ENCODE assay signal across 21 mouse cellular contexts in the genomic region with DNA sequence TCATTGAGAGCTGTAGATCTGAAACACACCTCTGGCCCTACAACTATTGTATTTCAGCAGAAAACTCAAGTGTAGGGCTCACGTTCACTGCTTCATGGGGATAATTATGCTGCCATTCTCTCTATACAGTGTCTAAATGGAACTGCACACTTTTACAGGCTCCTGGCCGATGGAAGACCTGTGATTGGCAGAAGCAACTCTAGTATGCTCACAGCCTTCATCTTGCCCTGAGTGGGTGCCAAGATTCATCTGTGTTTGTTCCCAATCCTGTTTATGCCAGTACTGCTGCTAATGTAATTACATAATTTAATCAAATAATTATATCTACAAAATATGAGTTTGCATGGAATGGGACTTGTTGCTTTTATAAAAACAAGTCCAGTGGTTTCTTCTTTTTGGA.
DNase-seq lines count a peak whose midpoint lies in the region; ATAC-seq lines count a peak whose summit lies in the region.
"Had no signal": no experiment of that assay in that cellular context is flagged by ENCODE, and none has a peak within 500 bp of the region (broad histone marks: within the 10 kb centered on the region; RNA-seq: fewer than 3 reads in every experiment).

No protein-coding gene starts in this region.

- peak; percentile 13 for DNase-seq in cerebellum, adult 11-12 months
- no peak for DNase-seq in cerebellum, adult 8-10 months
- peak; percentile 17 to 38 for DNase-seq in cerebellum, postnatal 14 days
- DNase-seq in cerebellum, postnatal 4 days (ENCODE audit: low spot score in 2 of 2): no peak
- DNase-seq in forebrain, embryonic 10.5 days (ENCODE audit: extremely low spot score, low spot score): no peak
- peak; percentile 30 for DNase-seq in layer of hippocampus, adult 9-11 months
- no peak for DNase-seq in layer of hippocampus, adult 8-10 months (ENCODE audit: low spot score in 2 of 2)
- DNase-seq: adrenal gland, adult 8-10 months; adrenal gland, postnatal 36 days; B cell, adult 2 months; gastrocnemius, adult 2 months; gastrocnemius, postnatal 25 days; kidney, adult 2 months had no signal

- no peak overlapping the region for H3K9ac ChIP-seq in forebrain, embryonic 15.5 days (replicated peaks)
- H3K9ac ChIP-seq: embryonic facial prominence, embryonic 15.5 days; heart, embryonic 12.5 days; kidney, embryonic 15.5 days had no signal

- H3K27ac ChIP-seq in forebrain, embryonic 15.5 days (replicated peaks): no peak overlapping the region
- no peak overlapping the region for H3K27ac ChIP-seq in forebrain, embryonic 10.5 days
- H3K27ac ChIP-seq: embryonic facial prominence, embryonic 15.5 days; gastrocnemius, adult 2 months; kidney, embryonic 15.5 days had no signal

- no peaks in the 10 kb centered on the region for H3K36me3 ChIP-seq in forebrain, embryonic 15.5 days
- no peaks in the 10 kb centered on the region for H3K36me3 ChIP-seq in forebrain, embryonic 10.5 days (replicated peaks)
- H3K36me3 ChIP-seq: embryonic facial prominence, embryonic 15.5 days; G1E; heart, embryonic 12.5 days; kidney, embryonic 15.5 days had no signal

- H3K9me3 ChIP-seq in forebrain, embryonic 15.5 days: no peaks in the 10 kb centered on the region
- no peaks in the 10 kb centered on the region for H3K9me3 ChIP-seq in forebrain, embryonic 10.5 days
- H3K9me3 ChIP-seq: embryonic facial prominence, embryonic 15.5 days; heart, embryonic 12.5 days; kidney, embryonic 15.5 days had no signal

- no peak overlapping the region for H3K4me2 ChIP-seq in forebrain, embryonic 15.5 days (replicated peaks)
- H3K4me2 ChIP-seq: embryonic facial prominence, embryonic 15.5 days; heart, embryonic 12.5 days; kidney, embryonic 15.5 days had no signal

- WGBS in forebrain, embryonic 15.5 days: 29% methylated on average over 2 of the region's 2 CpGs
- WGBS in forebrain, embryonic 10.5 days: 84% methylated on average over 2 of the region's 2 CpGs

- no peak overlapping the region for H3K4me3 ChIP-seq in forebrain, embryonic 15.5 days
- H3K4me3 ChIP-seq in forebrain, embryonic 10.5 days: no peak overlapping the region
- H3K4me3 ChIP-seq: embryonic facial prominence, embryonic 15.5 days; erythroblast, embryonic 14.5 days; gastrocnemius, adult 2 months; heart, embryonic 12.5 days; kidney, embryonic 15.5 days had no signal

- ATAC-seq in forebrain, embryonic 15.5 days (replicated peaks): peak; percentile 74
- ATAC-seq: CD4-positive, CD25-positive, alpha-beta regulatory T cell, adult 4 months; intestine, embryonic 16.5 days had no signal

- H3K4me1 ChIP-seq in forebrain, embryonic 15.5 days: peaks cover 13% of the 10 kb centered on the region
- no peaks in the 10 kb centered on the region for H3K4me1 ChIP-seq in forebrain, embryonic 10.5 days
- H3K4me1 ChIP-seq: embryonic facial prominence, embryonic 15.5 days; heart, embryonic 12.5 days; kidney, embryonic 15.5 days had no signal

- H3K27me3 ChIP-seq in forebrain, embryonic 15.5 days: no peaks in the 10 kb centered on the region
- no peaks in the 10 kb centered on the region for H3K27me3 ChIP-seq in forebrain, embryonic 10.5 days (ENCODE audit: poor library complexity, severe bottlenecking)
- H3K27me3 ChIP-seq: embryonic facial prominence, embryonic 15.5 days; heart, embryonic 12.5 days; kidney, embryonic 15.5 days had no signal

Comparison
In these comparisons a context has a peak if more than half of its experiments do, and no peak if none do; other contexts are left out.
1. DNase-seq: peak in cerebellum, adult 11-12 months (single experiment), cerebellum, postnatal 14 days (2 of 2) and layer of hippocampus, adult 9-11 months (single experiment); none in cerebellum, adult 8-10 months (single experiment), cerebellum, postnatal 4 days (0 of 2), forebrain, embryonic 10.5 days (single experiment) and layer of hippocampus, adult 8-10 months (0 of 2).